Mouse (Mus musculus): ENCODE measurements at regions not wholly inside any gene's neighbourhood (a gene's known extent, or its start where the extent isn't known, plus 50 kb on each side); places are given as distances from the start of the nearest gene placed in this dataset.
A peak's percentile ranks its signal among the peaks of the same experiment; 100 is the strongest.

- DNase-seq (ENCODE audit: low read depth): peak; percentile 47
- TF ChIP-seq POLR2A (IDR thresholded peaks at IDR 0.05; ENCODE audit: borderline replicate concordance, extremely low read depth, insufficient read depth, insufficient read length, poor library complexity, severe bottlenecking): no peak
- peak; percentile 34; the same call in 1 of the 2 replicates for TF ChIP-seq CTCF (IDR thresholded peaks at IDR 0.05; ENCODE audit: borderline replicate concordance, extremely low read depth, insufficient read depth, insufficient read length)
These were observed 50.6 kb upstream of the Shank2 start for GRCm38 (mm10) chr7:143951172-143951571.
